Mouse (Mus musculus) stomach, postnatal 0 days (tissue): Measurements from ENCODE around the gene Zfand2a.

Source experiments
- CTCF ChIP-seq: IDR thresholded peaks from 2 replicates; pipeline ENCODE4 v1.5.1; 2016; ENCODE audit warnings: antibody characterized with exemption, low read depth, mild to moderate bottlenecking, moderate library complexity
- EP300 ChIP-seq: optimal IDR thresholded peaks from 2 replicates; pipeline ENCODE3; 2016; ENCODE audit warnings: antibody characterized with exemption

GRCm38 (mm10) chr5:139442428-139442827, 41.9 kb downstream of the Zfand2a start:
- TF ChIP-seq CTCF (no peak), EP300 (no peak)
